Mouse (Mus musculus): ENCODE measurements around the gene Prodh2.

- TF ChIP-seq CTCF (IDR thresholded peaks at IDR 0.05; ENCODE audit: low read depth) = no peak
- no peak for TF ChIP-seq EP300 (IDR thresholded peaks at IDR 0.05; ENCODE audit: low read depth)
Measured at GRCm38 (mm10) chr7:30463996-30464395, 29.4 kb upstream of the Prodh2 start.
